Comparison of ENCODE assay signal across 9 mouse cellular contexts in genomic region chr3:96486828-96487559, GRCm38 (mm10). TPM values are rescaled to one million over a fixed set of nuclear protein-coding genes. Genes with fewer than 3 reads are reported as not detected.
DNase-seq lines count a peak whose midpoint lies in the region; ATAC-seq and TF ChIP-seq lines count a peak whose summit lies in the region.
"Not testable (repeated sequence)": the region's sequence is repeated elsewhere in the genome, so short reads cannot be mapped to it uniquely, and the experiment has no call there.
"Had no signal": no experiment of that assay in that cellular context is flagged by ENCODE, and none has a peak within 500 bp of the region (broad histone marks: within the 10 kb centered on the region; RNA-seq: fewer than 3 reads in every experiment).

No protein-coding gene starts in this region.

- H3K9ac ChIP-seq in forebrain, embryonic 14.5 days (ENCODE audit: low read length); heart, postnatal 0 days (replicated peaks; ENCODE audit: low read depth, low read length); midbrain, embryonic 11.5 days (ENCODE audit: low read length): not testable (repeated sequence)
- peak overlapping the region; percentile 84 for H3K9ac ChIP-seq in liver, embryonic 13.5 days

- not testable (repeated sequence) for H3K27ac ChIP-seq in forebrain, embryonic 14.5 days (ENCODE audit: low read depth, low read length); midbrain, embryonic 11.5 days (ENCODE audit: low read depth, low read length); olfactory bulb, adult 2 months (ENCODE audit: insufficient read depth, low read depth, low read length)
- peak overlapping the region; percentile 96 for H3K27ac ChIP-seq in heart, postnatal 0 days (ENCODE audit: low read depth)
- H3K27ac ChIP-seq in kidney, adult 2 months (ENCODE audit: insufficient read depth, low read depth, low read length) = peak overlapping the region; percentile 31; the same call in 1 of the 2 replicates
- peak overlapping the region; percentile 97 for H3K27ac ChIP-seq in liver, embryonic 13.5 days

- peak; percentile 56 for ATAC-seq in common myeloid progenitor, adult 5-6 weeks (replicated peaks; ENCODE audit: low read depth, poor library complexity, severe bottlenecking)
- peak; percentile 81 for ATAC-seq in forebrain, embryonic 14.5 days
- ATAC-seq in heart, postnatal 0 days (ENCODE audit: insufficient read depth, low read depth) = peak; percentile 78
- peak; percentile 66 for ATAC-seq in liver, embryonic 13.5 days (ENCODE audit: low read depth)
- ATAC-seq in midbrain, embryonic 11.5 days (ENCODE audit: low FRiP score) = peak; percentile 86

- TF ChIP-seq EP300 in heart, postnatal 0 days (IDR thresholded peaks at IDR 0.05; ENCODE audit: low read depth) = not testable (repeated sequence)

- H3K4me2 ChIP-seq in forebrain, embryonic 14.5 days (ENCODE audit: low read length) = peak overlapping the region; percentile 58
- H3K4me2 ChIP-seq in heart, postnatal 0 days (ENCODE audit: low read depth, low read length) = peak overlapping the region; percentile 69
- peak overlapping the region; percentile 85 for H3K4me2 ChIP-seq in liver, embryonic 13.5 days
- peak overlapping the region; percentile 39 for H3K4me2 ChIP-seq in midbrain, embryonic 11.5 days

- H3K27me3 ChIP-seq in forebrain, embryonic 14.5 days (replicated peaks; ENCODE audit: control insufficient read depth, insufficient read depth, low read length); heart, postnatal 0 days (ENCODE audit: control insufficient read depth, insufficient read depth, low read length); kidney, adult 2 months (replicated peaks; ENCODE audit: control insufficient read depth, insufficient read depth, low read length); liver, embryonic 13.5 days; midbrain, embryonic 11.5 days (ENCODE audit: control insufficient read depth, insufficient read depth, low read length): not testable (repeated sequence)

- not testable (repeated sequence) for H3K4me1 ChIP-seq in forebrain, embryonic 14.5 days (ENCODE audit: control insufficient read depth, insufficient read depth, low read length); heart, postnatal 0 days (ENCODE audit: control insufficient read depth, insufficient read depth); kidney, adult 2 months (ENCODE audit: control insufficient read depth, insufficient read depth, low read length); midbrain, embryonic 11.5 days (ENCODE audit: control insufficient read depth, insufficient read depth, low read length); olfactory bulb, adult 2 months (ENCODE audit: control insufficient read depth, insufficient read depth, low read length)
- peaks cover 26% of the 10 kb centered on the region for H3K4me1 ChIP-seq in liver, embryonic 13.5 days (replicated peaks)

- H3K9me3 ChIP-seq in forebrain, embryonic 14.5 days (replicated peaks; ENCODE audit: control insufficient read depth, low read length); heart, postnatal 0 days (replicated peaks; ENCODE audit: control insufficient read depth, low read length); liver, embryonic 13.5 days (replicated peaks); midbrain, embryonic 11.5 days (ENCODE audit: control insufficient read depth, low read length): not testable (repeated sequence)

- peak; percentile 29 for DNase-seq in CD4-positive helper T cell, adult 2 months (ENCODE audit: low read depth, low spot score)
- not testable (repeated sequence) for DNase-seq in forebrain, embryonic 14.5 days (ENCODE audit: low spot score); heart, postnatal 0 days (ENCODE audit: low spot score); kidney, adult 2 months; liver, embryonic 13.5 days
- DNase-seq in midbrain, embryonic 11.5 days (ENCODE audit: low spot score, missing footprints) = peak; percentile 86

- TF ChIP-seq POLR2A in kidney, adult 2 months (IDR thresholded peaks at IDR 0.05; ENCODE audit: low read depth, low read length); olfactory bulb, adult 2 months (IDR thresholded peaks at IDR 0.05; ENCODE audit: insufficient read depth, low read depth, low read length): not testable (repeated sequence)

- not testable (repeated sequence) for H3K36me3 ChIP-seq in forebrain, embryonic 14.5 days (ENCODE audit: control insufficient read depth, insufficient read depth, low read length); heart, postnatal 0 days (replicated peaks; ENCODE audit: control insufficient read depth, insufficient read depth, low read length); kidney, adult 2 months (ENCODE audit: control insufficient read depth, insufficient read depth, low read length); liver, embryonic 13.5 days; midbrain, embryonic 11.5 days (ENCODE audit: control insufficient read depth, insufficient read depth, low read length)

- not testable (repeated sequence) for TF ChIP-seq CTCF in heart, postnatal 0 days (IDR thresholded peaks at IDR 0.05; ENCODE audit: low read depth); kidney, adult 2 months (conservative IDR thresholded peaks at IDR 0.05; ENCODE audit: insufficient read depth, insufficient read length, low read depth, low read length); olfactory bulb, adult 2 months (IDR thresholded peaks at IDR 0.05; ENCODE audit: insufficient read depth, low read depth, low read length)

- WGBS in forebrain, embryonic 14.5 days = 13% methylated on average over 5 of the region's 38 CpGs
- WGBS in heart, postnatal 0 days = 14% methylated on average over 5 of the region's 38 CpGs
- 12% methylated on average over 9 of the region's 38 CpGs for WGBS in kidney, adult 2 months
- 10% methylated on average over 8 of the region's 38 CpGs for WGBS in liver, embryonic 13.5 days (ENCODE audit: insufficient replicate concordance)
- 14% methylated on average over 5 of the region's 38 CpGs for WGBS in midbrain, embryonic 11.5 days
- WGBS in olfactory bulb, adult 2 months = 9% methylated on average over 9 of the region's 38 CpGs

- peak overlapping the region; percentile 22 for H3K4me3 ChIP-seq in forebrain, embryonic 14.5 days (ENCODE audit: low read depth, low read length)
- H3K4me3 ChIP-seq in heart, postnatal 0 days (ENCODE audit: low read depth, low read length) = peak overlapping the region; percentile 21; the same call in 1 of the 2 replicates
- peak overlapping the region; percentile 25; the same call in 1 of the 2 replicates for H3K4me3 ChIP-seq in kidney, adult 2 months (ENCODE audit: insufficient read depth, low read depth, low read length)
- H3K4me3 ChIP-seq in liver, embryonic 13.5 days (replicated peaks) = peak overlapping the region; percentile 65
- peak overlapping the region; percentile 7; the same call in 1 of the 2 replicates for H3K4me3 ChIP-seq in midbrain, embryonic 11.5 days (ENCODE audit: low read depth, low read length)
- peak overlapping the region; percentile 13; the same call in 1 of the 2 replicates for H3K4me3 ChIP-seq in olfactory bulb, adult 2 months (ENCODE audit: insufficient read depth, low read depth, low read length)

RNA-seq across cellular contexts. Expression of gene BC107364, which starts 34.9 kb away (rescaled TPM):
- not detected in 2 replicates for total RNA-seq in common myeloid progenitor, adult 5-6 weeks (2017)
- not detected in 2 replicates for polyA plus RNA-seq in forebrain, embryonic 14.5 days (2014; fragmentation: Nextera tagmentation; extraction: Ambion mirVana)
- total RNA-seq in heart, postnatal 0 days (2014; rRNA removed; ENCODE audit: low replicate concordance) = not detected in 2 replicates
- 0.40 and 0.41 TPM in 2 replicates for polyA plus RNA-seq in heart, postnatal 0 days (2015; fragmentation: Nextera tagmentation; extraction: Ambion mirVana)
- 0.08 and 0.14 TPM in 2 replicates for polyA plus RNA-seq in kidney, adult 2 months (2012; rRNA removed)
- polyA plus RNA-seq in liver, embryonic 13.5 days (2015; fragmentation: Nextera tagmentation; extraction: Ambion mirVana) = not detected in 2 replicates
- not detected in 2 replicates for polyA plus RNA-seq in midbrain, embryonic 11.5 days (2014; fragmentation: Nextera tagmentation; extraction: Ambion mirVana)
- polyA plus RNA-seq in olfactory bulb, adult 2 months (2012; ENCODE audit: insufficient read depth, insufficient read length, low replicate concordance, missing spikeins) = not detected in 2 replicates
- polyA plus RNA-seq: gonadal fat pad, adult 2 months had no signal

RNA-seq across cellular contexts. Expression of gene Hfe2, which starts 38.0 kb away (rescaled TPM):
- total RNA-seq in common myeloid progenitor, adult 5-6 weeks (2017) = not detected in 2 replicates
- 0.41 and 0.52 TPM in 2 replicates for polyA plus RNA-seq in forebrain, embryonic 14.5 days (2014; fragmentation: Nextera tagmentation; extraction: Ambion mirVana)
- total RNA-seq in heart, postnatal 0 days (2014; rRNA removed; ENCODE audit: low replicate concordance) = 68.1 and 81.3 TPM in 2 replicates
- 24.7 and 25.9 TPM in 2 replicates for polyA plus RNA-seq in heart, postnatal 0 days (2015; fragmentation: Nextera tagmentation; extraction: Ambion mirVana)
- 0.23 and 3.9 TPM in 2 replicates for polyA plus RNA-seq in kidney, adult 2 months (2012; rRNA removed)
- 1.3 and 1.7 TPM in 2 replicates for polyA plus RNA-seq in liver, embryonic 13.5 days (2015; fragmentation: Nextera tagmentation; extraction: Ambion mirVana)
- polyA plus RNA-seq in midbrain, embryonic 11.5 days (2014; fragmentation: Nextera tagmentation; extraction: Ambion mirVana) = 1.3 and 1.7 TPM in 2 replicates
- not detected in 2 replicates for polyA plus RNA-seq in olfactory bulb, adult 2 months (2012; ENCODE audit: insufficient read depth, insufficient read length, low replicate concordance, missing spikeins)

Comparison
In these comparisons a context has a peak if more than half of its experiments do, and no peak if none do; other contexts are left out.
1. H3K4me3 ChIP-seq: peak in every context shown above with its lines; median percentile 65 in liver, embryonic 13.5 days; 25 in kidney, adult 2 months; 22 in forebrain, embryonic 14.5 days; 21 in heart, postnatal 0 days; 13 in olfactory bulb, adult 2 months; 7 in midbrain, embryonic 11.5 days.